Mouse (Mus musculus) frontal cortex, adult 2 months (tissue): ENCODE results near the gene Kiss1r. TPM values are rescaled to one million over a fixed set of nuclear protein-coding genes. Genes with fewer than 3 reads are reported as not detected.

ENCODE experiments used
- DNase-seq, 2 experiments: peaks; one replicate each; pipeline ENCODE4 v3.0.0; 2022; ENCODE audit warnings: low spot score in 1 of 2; ENCODE audit errors: extremely low spot score in 1 of 2
- polyA plus RNA-seq: library from polyadenylated mRNA; depleted of rRNA; stranded (reverse); fragments of >200 nt; gene quantifications from 2 replicates; pipeline ENCODE4 v1.2.3, GENCODE M21; 2012; rRNA removed

Kiss1r gene
- polyA plus RNA-seq, 1 experiment = 11.8 TPM

DNA sequence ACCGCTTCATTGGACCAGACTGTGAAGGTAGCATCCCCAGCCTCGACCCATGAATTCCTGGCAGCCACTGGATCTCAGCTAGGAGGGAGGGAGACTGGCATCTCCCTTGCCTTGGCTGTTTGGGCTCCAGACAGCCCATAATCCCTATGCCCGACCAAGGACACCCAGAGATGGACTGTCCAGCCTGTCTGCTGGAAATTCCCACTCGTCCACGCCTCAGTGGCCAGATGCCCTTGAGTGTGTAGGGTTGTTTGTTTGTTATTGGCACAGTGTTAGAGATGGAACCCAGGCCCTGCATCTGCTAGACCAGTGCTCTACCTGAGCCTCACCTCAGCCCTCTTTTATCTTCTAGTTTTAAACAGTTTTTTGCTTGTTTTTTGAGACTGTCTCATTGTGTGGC lies 48.6 kb downstream of the Kiss1r start:
- DNase-seq = no peak

DNA sequence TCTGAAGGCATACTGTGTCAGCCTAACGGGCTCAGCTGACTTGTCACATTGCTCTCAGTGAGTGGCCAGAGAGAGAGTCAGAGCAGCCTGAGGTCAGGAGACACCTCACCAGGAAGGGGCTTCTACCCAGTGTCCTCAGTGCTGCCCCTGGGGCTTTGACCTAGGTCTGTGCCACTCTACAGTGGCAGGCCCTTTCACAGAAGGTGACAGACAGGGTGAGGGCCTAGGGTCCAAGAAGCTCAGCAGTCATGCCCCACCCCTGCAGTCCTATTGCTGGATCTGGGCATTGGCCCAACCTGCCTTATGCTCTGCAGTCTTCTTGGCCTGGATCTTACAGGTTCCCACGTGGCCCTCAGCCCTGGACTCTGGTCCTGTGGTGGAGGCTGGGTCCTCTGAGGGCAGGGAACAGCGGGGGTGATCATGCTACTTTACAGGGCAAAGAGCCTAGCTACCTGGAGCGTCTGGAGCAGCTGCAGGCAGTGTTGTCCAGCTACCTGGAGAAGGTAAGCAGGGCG lies 50.2 kb downstream of the Kiss1r start:
- DNase-seq = no peak

DNA sequence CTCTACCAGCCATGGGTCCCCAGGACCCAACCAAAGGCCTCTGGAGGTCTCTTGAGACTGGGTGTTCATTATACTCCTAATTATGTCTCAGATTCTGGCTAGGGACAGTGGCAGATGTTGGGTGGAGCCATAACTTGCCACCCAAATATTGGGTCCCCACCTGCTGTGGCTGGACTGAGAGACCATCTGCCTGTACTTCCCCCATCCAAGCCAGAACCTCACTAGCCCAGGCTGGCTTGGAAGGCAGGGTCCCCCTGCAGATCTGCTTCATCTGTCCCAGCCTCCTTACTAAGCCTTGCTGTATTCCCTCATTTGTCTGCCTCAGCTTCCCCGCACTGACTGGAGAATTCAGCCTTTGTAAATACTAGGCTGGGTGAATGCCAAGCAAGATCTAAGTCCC lies 51.4 kb downstream of the Kiss1r start:
- no peak for DNase-seq

DNA sequence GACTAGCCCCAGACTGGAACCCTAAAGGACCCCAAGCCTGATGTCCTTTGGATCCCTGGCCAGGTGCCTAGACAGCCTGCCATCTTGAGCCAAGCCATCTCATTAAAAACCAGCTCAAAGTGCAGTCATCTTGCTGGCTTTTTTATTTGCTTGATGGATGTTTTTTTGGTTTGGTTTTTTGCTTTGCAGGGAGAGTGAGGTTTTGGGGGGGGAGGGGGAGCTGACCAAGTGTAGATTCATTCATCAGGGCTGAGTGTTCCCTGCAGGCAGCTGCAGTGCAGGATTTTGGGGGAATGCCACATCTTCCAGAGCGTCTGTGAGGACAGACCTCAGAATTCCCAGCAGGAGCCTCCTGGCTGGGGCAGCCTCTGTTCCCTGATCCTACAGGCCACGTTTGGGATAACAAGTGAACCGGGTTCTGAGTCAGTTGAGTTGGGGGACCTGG lies 52.4 kb downstream of the Kiss1r start:
- DNase-seq = no peak

DNA sequence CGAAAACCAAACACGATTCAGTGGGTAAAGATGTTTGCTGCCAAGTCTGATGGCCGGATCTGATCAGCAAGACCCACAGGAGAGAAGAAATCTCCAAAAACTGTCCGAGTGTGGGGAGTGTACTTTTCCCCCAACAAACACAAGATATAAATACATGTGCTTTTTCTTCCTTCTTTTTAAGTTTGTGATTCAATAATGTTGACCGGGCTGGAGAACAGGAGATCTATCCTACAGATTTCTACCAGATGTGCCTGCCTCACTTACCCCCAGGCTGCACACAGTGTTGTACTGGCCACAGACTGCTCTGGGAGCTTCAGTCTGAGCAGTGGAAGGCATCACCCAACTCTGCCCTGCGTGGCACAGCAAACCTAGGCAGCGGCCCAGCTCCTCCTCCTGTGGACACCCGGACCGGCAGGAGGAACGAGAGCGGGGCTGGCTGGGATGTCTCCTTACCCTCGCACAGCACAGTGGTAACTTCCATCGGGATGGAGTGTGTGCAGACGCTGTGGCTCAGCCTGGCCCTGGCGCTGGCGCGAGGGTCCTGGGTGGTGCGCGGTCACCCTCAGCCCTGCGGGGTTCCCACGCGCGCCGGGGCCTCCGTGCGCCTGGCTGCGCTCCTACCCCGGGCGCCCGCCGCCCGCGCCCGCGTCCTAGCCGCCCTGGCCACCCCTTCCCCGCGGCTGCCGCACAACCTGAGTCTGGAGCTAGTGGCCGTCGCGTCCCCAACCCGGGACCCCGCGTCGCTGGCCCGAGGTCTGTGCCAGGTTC lies 53.8 kb downstream of the Kiss1r start, which contains the start of gene Grin3b:
Grin3b (plus strand) TSS at position 301 of the 768 bp plus-strand sequence.
- no peak for DNase-seq

DNA sequence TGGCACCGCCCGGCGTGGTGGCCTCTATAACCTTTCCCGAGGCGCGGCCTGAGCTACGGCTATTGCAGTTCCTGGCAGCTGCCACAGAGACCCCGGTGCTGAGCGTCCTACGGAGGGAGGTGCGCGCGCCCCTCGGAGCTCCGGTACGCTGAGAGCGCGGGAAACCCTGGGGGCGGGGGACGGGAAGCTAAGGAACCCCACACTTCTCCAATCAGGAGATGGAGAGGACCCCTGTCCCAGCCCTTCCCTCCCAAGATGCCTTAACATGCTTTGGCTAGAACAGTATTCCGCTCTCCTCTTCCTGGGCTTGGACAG lies 54.4 kb downstream of the Kiss1r start:
- DNase-seq = no peak

Other genes starting within 250 kb of the Kiss1r start
- 89.4 and 92.3 TPM in 2 replicates for gene Tpgs1, start 247.6 kb upstream of the Kiss1r start, polyA plus RNA-seq
- 96.3 and 111 TPM in 2 replicates for gene Cdc34, start 234.8 kb upstream of the Kiss1r start, polyA plus RNA-seq
- 1.8 and 2.1 TPM in 2 replicates for gene Gzmm, start 228.0 kb upstream of the Kiss1r start, polyA plus RNA-seq
- gene Bsg, start 212.5 kb upstream of the Kiss1r start, polyA plus RNA-seq = 1,126 and 1,227 TPM in 2 replicates
- 119 and 124 TPM in 2 replicates for gene Hcn2, start 200.3 kb upstream of the Kiss1r start, polyA plus RNA-seq
- gene Polrmt, start 170.4 kb upstream of the Kiss1r start, polyA plus RNA-seq = 60.7 and 62.2 TPM in 2 replicates
- gene Fgf22, start 161.9 kb upstream of the Kiss1r start, polyA plus RNA-seq = 6.2 and 6.9 TPM in 2 replicates
- 140 and 166 TPM in 2 replicates for gene Rnf126, start 150.0 kb upstream of the Kiss1r start, polyA plus RNA-seq
- gene Fstl3, start 139.7 kb upstream of the Kiss1r start, polyA plus RNA-seq = 5.6 and 7.0 TPM in 2 replicates
- gene Prss57, start 126.0 kb upstream of the Kiss1r start, polyA plus RNA-seq = 1.00 and 1.1 TPM in 2 replicates
- 325 and 370 TPM in 2 replicates for gene Palm, start 123.4 kb upstream of the Kiss1r start, polyA plus RNA-seq
- gene Misp, start 96.0 kb upstream of the Kiss1r start, polyA plus RNA-seq = 0.40 and 0.71 TPM in 2 replicates
- 59.5 and 71.5 TPM in 2 replicates for gene Ptbp1, start 62.5 kb upstream of the Kiss1r start, polyA plus RNA-seq
- 5.8 and 6.7 TPM in 2 replicates for gene Prtn3, start 42.5 kb upstream of the Kiss1r start, polyA plus RNA-seq
- gene Plppr3, start 42.3 kb upstream of the Kiss1r start, polyA plus RNA-seq = 124 and 134 TPM in 2 replicates
- gene Elane, start 30.7 kb upstream of the Kiss1r start, polyA plus RNA-seq = 0.27 TPM in 1 of 2 replicates, not detected in the other
- gene Cfd, start 26.1 kb upstream of the Kiss1r start, polyA plus RNA-seq = 1.1 and 3.5 TPM in 2 replicates
- 75.9 and 80.7 TPM in 2 replicates for gene Med16, start 8.0 kb upstream of the Kiss1r start, polyA plus RNA-seq
- not detected in 2 replicates for gene Gm26602, start 6.1 kb upstream of the Kiss1r start, polyA plus RNA-seq
- 380 and 385 TPM in 2 replicates for gene R3hdm4, start 4.2 kb downstream of the Kiss1r start, polyA plus RNA-seq
- gene Arid3a, start 10.1 kb downstream of the Kiss1r start, polyA plus RNA-seq = 3.6 and 4.1 TPM in 2 replicates
- gene Wdr18, start 43.2 kb downstream of the Kiss1r start, polyA plus RNA-seq = 63.2 and 65.9 TPM in 2 replicates
- 0.17 and 0.38 TPM in 2 replicates for gene Grin3b, start 53.7 kb downstream of the Kiss1r start, polyA plus RNA-seq
- gene Tmem259, start 67.4 kb downstream of the Kiss1r start, polyA plus RNA-seq = 181 and 193 TPM in 2 replicates
- 9.8 and 10.4 TPM in 2 replicates for gene Cnn2, start 71.6 kb downstream of the Kiss1r start, polyA plus RNA-seq
- gene Abca7, start 79.5 kb downstream of the Kiss1r start, polyA plus RNA-seq = 12.4 and 13.0 TPM in 2 replicates
- 5.3 and 7.1 TPM in 2 replicates for gene Arhgap45, start 99.7 kb downstream of the Kiss1r start, polyA plus RNA-seq
- 200 and 205 TPM in 2 replicates for gene Polr2e, start 122.8 kb downstream of the Kiss1r start, polyA plus RNA-seq
- gene Gpx4, start 130.2 kb downstream of the Kiss1r start, polyA plus RNA-seq = 867 and 914 TPM in 2 replicates
- 26.6 TPM in 2 replicates for gene Sbno2, start 188.6 kb downstream of the Kiss1r start, polyA plus RNA-seq
- gene Stk11, start 198.8 kb downstream of the Kiss1r start, polyA plus RNA-seq = 93.8 and 96.3 TPM in 2 replicates
- 606 and 673 TPM in 2 replicates for gene Atp5d, start 221.7 kb downstream of the Kiss1r start, polyA plus RNA-seq
- 252 and 288 TPM in 2 replicates for gene Cbarp, start 223.9 kb downstream of the Kiss1r start, polyA plus RNA-seq
- 36.5 and 43.7 TPM in 2 replicates for gene Midn, start 231.3 kb downstream of the Kiss1r start, polyA plus RNA-seq
- 212 and 226 TPM in 2 replicates for gene Cirbp, start 249.0 kb downstream of the Kiss1r start, polyA plus RNA-seq